Mouse (Mus musculus) lung, embryonic 15.5 days (tissue): ENCODE measurements around the gene Mcf2l. TPM values are rescaled to one million over a fixed set of nuclear protein-coding genes. Genes with fewer than 3 reads are reported as not detected.
A peak's percentile ranks its signal among the peaks of the same experiment; 100 is the strongest.

Experiments used
- ATAC-seq: fragments of 200-750 bp; cut with Nextera tagmentation; 2 replicates; pipeline ENCODE4 v1.8.0; 2017; ENCODE audit warnings: moderate number of reproducible peaks, borderline replicate concordance; ENCODE audit not compliant: low FRiP score, low TSS enrichment; ENCODE audit errors: extremely low read depth
- H3K27ac ChIP-seq: fragments of 300-500 bp; sonication (generic); 2 replicates; pipeline ENCODE4 v1.5.1; 2015; ENCODE audit warnings: moderate library complexity, mild to moderate bottlenecking, inconsistent platforms
- H3K27me3 ChIP-seq: fragments of 300-500 bp; sonication (generic); 2 replicates; pipeline ENCODE4 v1.6.1; 2015; ENCODE audit warnings: inconsistent platforms
- H3K36me3 ChIP-seq: fragments of 300-500 bp; sonication (generic); 2 replicates; pipeline ENCODE4 v1.6.1; 2015; ENCODE audit warnings: inconsistent platforms
- H3K4me1 ChIP-seq: fragments of 300-500 bp; sonication (generic); 2 replicates; pipeline ENCODE4 v1.6.1; 2015; ENCODE audit warnings: inconsistent platforms
- H3K4me2 ChIP-seq: fragments of 300-500 bp; sonication (generic); 2 replicates; pipeline ENCODE4 v1.6.1; 2015; ENCODE audit warnings: inconsistent platforms, mild to moderate bottlenecking, moderate library complexity
- H3K4me3 ChIP-seq: fragments of 300-500 bp; sonication (generic); 2 replicates; pipeline ENCODE4 v1.5.1; 2015; ENCODE audit warnings: mild to moderate bottlenecking, inconsistent platforms
- H3K9ac ChIP-seq: fragments of 300-500 bp; sonication (generic); 2 replicates; pipeline ENCODE4 v1.6.1; 2015; ENCODE audit warnings: inconsistent platforms
- H3K9me3 ChIP-seq: fragments of 300-500 bp; sonication (generic); 2 replicates; pipeline ENCODE4 v1.6.1; 2016; ENCODE audit warnings: inconsistent platforms
- WGBS: fragments of 180-500 bp; shearing (Covaris S2); methylation state at CpG from one replicate; pipeline ENCODE4 v1.1.7; 2015; 5-methylcytosine and 5-hydroxymethylcytosine counted together
- polyA plus RNA-seq: library from polyadenylated mRNA; unstranded; fragments of >200 nt; fragmentation: Nextera tagmentation; extraction: Ambion mirVana; gene quantifications from 2 replicates; pipeline ENCODE4 v1.2.1, GENCODE M21; 2015

Gene Mcf2l
- polyA plus RNA-seq, result 11.5 and 12.0 TPM in 2 replicates

- H3K4me1 ChIP-seq, result peaks cover 20% of the 10 kb centered on the region
- peak within 1 kb of the TSS; percentile 52 for H3K4me3 ChIP-seq
- H3K27ac ChIP-seq, result 0 out of 2 replicates have a peak within 1 kb of the TSS, but pooled peaks have one; percentile 11
- ATAC-seq, result peak; percentile 71
- H3K4me2 ChIP-seq, result peak within 1 kb of the TSS; percentile 83
- H3K27me3 ChIP-seq, result peaks cover 4% of the 10 kb centered on the region; the same call in 1 of the 2 replicates
- no peaks in the 10 kb centered on the region for H3K36me3 ChIP-seq
- no peaks in the 10 kb centered on the region for H3K9me3 ChIP-seq
- 2% methylated on average over 30 of the region's 30 CpGs for WGBS
- H3K9ac ChIP-seq, result peak within 1 kb of the TSS; percentile 29
These were observed at the start of gene Mcf2l for GRCm38 (mm10) chr8:12873357-12874046. Mcf2l (plus strand) TSS chr8:12873806.

GRCm38 (mm10) chr8:12824562-12824961 lies 49.0 kb upstream of the Mcf2l start:
- Histone ChIP-seq H3K4me2 (no peak overlapping the region), H3K36me3 (peaks cover 49% of the 10 kb centered on the region)

GRCm38 (mm10) chr8:12825236-12825635 lies 48.4 kb upstream of the Mcf2l start:
- H3K36me3 ChIP-seq, result peaks cover 49% of the 10 kb centered on the region

More at GRCm38 (mm10) chr8:12824562-12824961, 49.0 kb upstream of the Mcf2l start:
- no peak for ATAC-seq
- WGBS, result 55% methylated on average over 10 of the region's 10 CpGs
- Histone ChIP-seq H3K4me3 (no peak overlapping the region), H3K9me3 (no peaks in the 10 kb centered on the region), H3K4me1 (peaks cover 12% of the 10 kb centered on the region; the same call in 1 of the 2 replicates), H3K9ac (no peak overlapping the region), H3K27ac (no peak overlapping the region), H3K27me3 (no peaks in the 10 kb centered on the region)

GRCm38 (mm10) chr8:12825686-12826237 lies 47.8 kb upstream of the Mcf2l start:
- peaks cover 12% of the 10 kb centered on the region; the same call in 1 of the 2 replicates for H3K4me1 ChIP-seq
- peaks cover 47% of the 10 kb centered on the region for H3K36me3 ChIP-seq
- H3K9ac ChIP-seq, result no peak overlapping the region
- ATAC-seq, result no peak
- no peak overlapping the region for H3K4me2 ChIP-seq
- WGBS, result 65% methylated on average over 8 of the region's 8 CpGs
- no peak overlapping the region for H3K4me3 ChIP-seq
- H3K9me3 ChIP-seq, result no peaks in the 10 kb centered on the region
- no peaks in the 10 kb centered on the region for H3K27me3 ChIP-seq
- H3K27ac ChIP-seq, result peak overlapping the region; percentile 27; the same call in 1 of the 2 replicates

More at GRCm38 (mm10) chr8:12825236-12825635, 48.4 kb upstream of the Mcf2l start:
- Histone ChIP-seq H3K27ac (peak overlapping the region; percentile 27), H3K9me3 (no peaks in the 10 kb centered on the region), H3K4me3 (no peak overlapping the region), H3K4me2 (no peak overlapping the region), H3K27me3 (no peaks in the 10 kb centered on the region), H3K9ac (no peak overlapping the region), H3K4me1 (peaks cover 12% of the 10 kb centered on the region; the same call in 1 of the 2 replicates)
- no peak for ATAC-seq
- 46% methylated on average over 6 of the region's 6 CpGs for WGBS

- 87% methylated on average over 9 of the region's 9 CpGs for WGBS
- H3K9me3 ChIP-seq, result no peaks in the 10 kb centered on the region
- H3K27ac ChIP-seq, result no peak overlapping the region
- H3K4me2 ChIP-seq, result no peak overlapping the region
- H3K4me1 ChIP-seq, result peaks cover 12% of the 10 kb centered on the region; the same call in 1 of the 2 replicates
- no peak overlapping the region for H3K4me3 ChIP-seq
- peaks cover 56% of the 10 kb centered on the region for H3K36me3 ChIP-seq
- ATAC-seq, result no peak
- no peak overlapping the region for H3K9ac ChIP-seq
- H3K27me3 ChIP-seq, result no peaks in the 10 kb centered on the region
These were observed 46.5 kb upstream of the Mcf2l start for GRCm38 (mm10) chr8:12827124-12827523.

GRCm38 (mm10) chr8:12828298-12828697 lies 45.3 kb upstream of the Mcf2l start:
- Histone ChIP-seq H3K9ac (no peak overlapping the region), H3K27me3 (no peaks in the 10 kb centered on the region), H3K36me3 (peaks cover 53% of the 10 kb centered on the region), H3K4me1 (peaks cover 12% of the 10 kb centered on the region; the same call in 1 of the 2 replicates), H3K4me2 (no peak overlapping the region), H3K27ac (no peak overlapping the region), H3K4me3 (no peak overlapping the region), H3K9me3 (no peaks in the 10 kb centered on the region)
- WGBS, result 70% methylated on average over 6 of the region's 6 CpGs
- no peak for ATAC-seq

GRCm38 (mm10) chr8:12829381-12829780 lies 44.2 kb upstream of the Mcf2l start:
- peaks cover 55% of the 10 kb centered on the region for H3K36me3 ChIP-seq
- peaks cover 12% of the 10 kb centered on the region; the same call in 1 of the 2 replicates for H3K4me1 ChIP-seq
- WGBS, result 47% methylated on average over 1 of the region's 1 CpGs
- H3K27me3 ChIP-seq, result no peaks in the 10 kb centered on the region
- H3K9ac ChIP-seq, result no peak overlapping the region
- H3K4me3 ChIP-seq, result no peak overlapping the region
- no peak overlapping the region for H3K4me2 ChIP-seq
- H3K9me3 ChIP-seq, result no peaks in the 10 kb centered on the region
- H3K27ac ChIP-seq, result no peak overlapping the region
- no peak for ATAC-seq

GRCm38 (mm10) chr8:12831659-12832589 lies 41.7 kb upstream of the Mcf2l start:
- WGBS, result 87% methylated on average over 7 of the region's 7 CpGs
- Histone ChIP-seq H3K9me3 (no peaks in the 10 kb centered on the region), H3K4me2 (no peak overlapping the region), H3K27me3 (no peaks in the 10 kb centered on the region), H3K4me1 (no peaks in the 10 kb centered on the region), H3K4me3 (no peak overlapping the region), H3K36me3 (peaks cover 57% of the 10 kb centered on the region), H3K9ac (no peak overlapping the region), H3K27ac (no peak overlapping the region)
- ATAC-seq, result no peak

GRCm38 (mm10) chr8:12833616-12834015 lies 40.0 kb upstream of the Mcf2l start:
- ATAC-seq, result no peak
- Histone ChIP-seq H3K4me2 (no peak overlapping the region), H3K9ac (no peak overlapping the region), H3K4me1 (no peaks in the 10 kb centered on the region), H3K27ac (no peak overlapping the region), H3K27me3 (no peaks in the 10 kb centered on the region), H3K36me3 (peaks cover 53% of the 10 kb centered on the region), H3K9me3 (no peaks in the 10 kb centered on the region), H3K4me3 (no peak overlapping the region)
- WGBS, result 93% methylated on average over 5 of the region's 5 CpGs

- Histone ChIP-seq H3K4me1 (no peaks in the 10 kb centered on the region), H3K27me3 (no peaks in the 10 kb centered on the region), H3K27ac (no peak overlapping the region), H3K9me3 (no peaks in the 10 kb centered on the region), H3K9ac (no peak overlapping the region), H3K4me2 (no peak overlapping the region), H3K4me3 (no peak overlapping the region), H3K36me3 (peaks cover 42% of the 10 kb centered on the region; the same call in 1 of the 2 replicates)
- 78% methylated on average over 7 of the region's 7 CpGs for WGBS
- no peak for ATAC-seq
These were observed 32.8 kb upstream of the Mcf2l start for GRCm38 (mm10) chr8:12840834-12841233.

GRCm38 (mm10) chr8:12842342-12842995 lies 31.1 kb upstream of the Mcf2l start:
- no peaks in the 10 kb centered on the region for H3K27me3 ChIP-seq
- ATAC-seq, result no peak
- H3K4me1 ChIP-seq, result no peaks in the 10 kb centered on the region
- no peak overlapping the region for H3K4me2 ChIP-seq
- H3K4me3 ChIP-seq, result no peak overlapping the region
- no peak overlapping the region for H3K9ac ChIP-seq
- H3K27ac ChIP-seq, result no peak overlapping the region
- peaks cover 48% of the 10 kb centered on the region; the same call in 1 of the 2 replicates for H3K36me3 ChIP-seq
- WGBS, result 87% methylated on average over 11 of the region's 11 CpGs
- H3K9me3 ChIP-seq, result no peaks in the 10 kb centered on the region
